Mouse (Mus musculus): ENCODE data around the gene Ctdsp1. TPM values are rescaled to one million over a fixed set of nuclear protein-coding genes. Genes with fewer than 3 reads are reported as not detected.

Ctdsp1 gene
- polyA plus RNA-seq, 1 experiment from 2014 or later: 45.2 TPM

GRCm38 (mm10) chr1:74370040-74370439 lies 21.3 kb upstream of the Ctdsp1 start:
- no peak for TF ChIP-seq CTCF (IDR thresholded peaks at IDR 0.05; ENCODE audit: low read depth)

GRCm38 (mm10) chr1:74373372-74373771 lies 17.9 kb upstream of the Ctdsp1 start:
- no peak for DNase-seq (ENCODE audit: low spot score)
- H3K9me3 ChIP-seq (ENCODE audit: control insufficient read depth, low read length): no peaks in the 10 kb centered on the region
- no peak overlapping the region for H3K9ac ChIP-seq (ENCODE audit: low read length)
- no peaks in the 10 kb centered on the region for H3K27me3 ChIP-seq (ENCODE audit: control insufficient read depth, insufficient read depth, low read length)
- WGBS: 67% methylated on average over 4 of the region's 4 CpGs
- H3K36me3 ChIP-seq (ENCODE audit: control insufficient read depth, insufficient read depth, low read length): no peaks in the 10 kb centered on the region
- TF ChIP-seq EP300 (optimal IDR thresholded peaks at IDR 0.05) (no peak), CTCF (IDR thresholded peaks at IDR 0.05; ENCODE audit: low read depth) (no peak)
- H3K4me1 ChIP-seq (replicated peaks; ENCODE audit: control insufficient read depth, insufficient read depth): no peaks in the 10 kb centered on the region
- no peak overlapping the region for H3K4me2 ChIP-seq (replicated peaks; ENCODE audit: low read depth)
- no peak overlapping the region for H3K27ac ChIP-seq (replicated peaks)
- ATAC-seq (ENCODE audit: low FRiP score, low TSS enrichment): no peak
- no peak overlapping the region for H3K4me3 ChIP-seq (ENCODE audit: low read depth, low read length)

More at GRCm38 (mm10) chr1:74370040-74370439, 21.3 kb upstream of the Ctdsp1 start:
- no peaks in the 10 kb centered on the region for H3K36me3 ChIP-seq (ENCODE audit: control insufficient read depth, insufficient read depth, low read length)
- no peaks in the 10 kb centered on the region for H3K27me3 ChIP-seq (ENCODE audit: control insufficient read depth, insufficient read depth, low read length)
- H3K4me1 ChIP-seq (replicated peaks; ENCODE audit: control insufficient read depth, insufficient read depth): no peaks in the 10 kb centered on the region
- DNase-seq (ENCODE audit: low spot score) (no peak), ATAC-seq (ENCODE audit: low FRiP score, low TSS enrichment) (no peak)
- no peak overlapping the region for H3K9ac ChIP-seq (ENCODE audit: low read length)
- 42% methylated on average over 4 of the region's 4 CpGs for WGBS
- no peaks in the 10 kb centered on the region for H3K9me3 ChIP-seq (ENCODE audit: control insufficient read depth, low read length)
- no peak overlapping the region for H3K27ac ChIP-seq (replicated peaks)
- no peak overlapping the region for H3K4me3 ChIP-seq (ENCODE audit: low read depth, low read length)
- no peak overlapping the region for H3K4me2 ChIP-seq (replicated peaks; ENCODE audit: low read depth)

- Histone ChIP-seq H3K27ac (replicated peaks) (no peak within 1 kb of the TSS), H3K36me3 (ENCODE audit: control insufficient read depth, insufficient read depth, low read length) (no peaks in the 10 kb centered on the region), H3K27me3 (ENCODE audit: control insufficient read depth, insufficient read depth, low read length) (no peaks in the 10 kb centered on the region), H3K4me2 (replicated peaks; ENCODE audit: low read depth) (no peak within 1 kb of the TSS), H3K4me1 (replicated peaks; ENCODE audit: control insufficient read depth, insufficient read depth) (no peaks in the 10 kb centered on the region), H3K4me3 (ENCODE audit: low read depth, low read length) (no peak within 1 kb of the TSS), H3K9me3 (ENCODE audit: control insufficient read depth, low read length) (no peaks in the 10 kb centered on the region), H3K9ac (ENCODE audit: low read length) (no peak within 1 kb of the TSS)
- 76% methylated on average over 8 of the region's 8 CpGs for WGBS
- DNase-seq (ENCODE audit: low spot score) (no peak), ATAC-seq (ENCODE audit: low FRiP score, low TSS enrichment) (no peak)
- TF ChIP-seq CTCF (IDR thresholded peaks at IDR 0.05; ENCODE audit: low read depth) (no peak), EP300 (optimal IDR thresholded peaks at IDR 0.05) (no peak)
Measured at GRCm38 (mm10) chr1:74374980-74375379, 16.3 kb upstream of the Ctdsp1 start, which contains the start of gene Slc11a1. Gene Slc11a1, plus strand, starts transcription at chr1:74375195.

GRCm38 (mm10) chr1:74375561-74375960 lies 15.7 kb upstream of the Ctdsp1 start:
- 76% methylated on average over 10 of the region's 10 CpGs for WGBS
- H3K36me3 ChIP-seq (ENCODE audit: control insufficient read depth, insufficient read depth, low read length): no peaks in the 10 kb centered on the region
- no peak overlapping the region for H3K9ac ChIP-seq (ENCODE audit: low read length)
- H3K27me3 ChIP-seq (ENCODE audit: control insufficient read depth, insufficient read depth, low read length): no peaks in the 10 kb centered on the region
- no peak overlapping the region for H3K4me2 ChIP-seq (replicated peaks; ENCODE audit: low read depth)
- no peak overlapping the region for H3K27ac ChIP-seq (replicated peaks)
- DNase-seq (ENCODE audit: low spot score) (no peak), ATAC-seq (ENCODE audit: low FRiP score, low TSS enrichment) (no peak)
- no peak overlapping the region for H3K4me3 ChIP-seq (ENCODE audit: low read depth, low read length)
- TF ChIP-seq CTCF (IDR thresholded peaks at IDR 0.05; ENCODE audit: low read depth) (no peak), EP300 (optimal IDR thresholded peaks at IDR 0.05) (no peak)
- H3K9me3 ChIP-seq (ENCODE audit: control insufficient read depth, low read length): no peaks in the 10 kb centered on the region
- H3K4me1 ChIP-seq (replicated peaks; ENCODE audit: control insufficient read depth, insufficient read depth): no peaks in the 10 kb centered on the region

GRCm38 (mm10) chr1:74376396-74376795 lies 14.9 kb upstream of the Ctdsp1 start:
- H3K9ac ChIP-seq (ENCODE audit: low read length): no peak overlapping the region
- ATAC-seq (ENCODE audit: low FRiP score, low TSS enrichment) (no peak), DNase-seq (ENCODE audit: low spot score) (no peak)
- H3K4me1 ChIP-seq (replicated peaks; ENCODE audit: control insufficient read depth, insufficient read depth): no peaks in the 10 kb centered on the region
- no peak overlapping the region for H3K4me3 ChIP-seq (ENCODE audit: low read depth, low read length)
- H3K4me2 ChIP-seq (replicated peaks; ENCODE audit: low read depth): no peak overlapping the region
- H3K27me3 ChIP-seq (ENCODE audit: control insufficient read depth, insufficient read depth, low read length): no peaks in the 10 kb centered on the region
- TF ChIP-seq EP300 (optimal IDR thresholded peaks at IDR 0.05): no peak
- H3K27ac ChIP-seq (replicated peaks): no peak overlapping the region
- no peaks in the 10 kb centered on the region for H3K36me3 ChIP-seq (ENCODE audit: control insufficient read depth, insufficient read depth, low read length)
- WGBS: 61% methylated on average over 4 of the region's 4 CpGs
- no peaks in the 10 kb centered on the region for H3K9me3 ChIP-seq (ENCODE audit: control insufficient read depth, low read length)

- Histone ChIP-seq H3K9me3 (ENCODE audit: control insufficient read depth, low read length) (no peaks in the 10 kb centered on the region), H3K27ac (replicated peaks) (no peak overlapping the region), H3K36me3 (ENCODE audit: control insufficient read depth, insufficient read depth, low read length) (no peaks in the 10 kb centered on the region), H3K4me1 (replicated peaks; ENCODE audit: control insufficient read depth, insufficient read depth) (no peaks in the 10 kb centered on the region), H3K9ac (ENCODE audit: low read length) (no peak overlapping the region), H3K27me3 (ENCODE audit: control insufficient read depth, insufficient read depth, low read length) (no peaks in the 10 kb centered on the region), H3K4me3 (ENCODE audit: low read depth, low read length) (no peak overlapping the region), H3K4me2 (replicated peaks; ENCODE audit: low read depth) (no peak overlapping the region)
- TF ChIP-seq CTCF (IDR thresholded peaks at IDR 0.05; ENCODE audit: low read depth) (no peak), EP300 (optimal IDR thresholded peaks at IDR 0.05) (no peak)
- no peak for ATAC-seq (ENCODE audit: low FRiP score, low TSS enrichment)
- DNase-seq (ENCODE audit: low spot score): no peak
- WGBS: 69% methylated on average over 7 of the region's 7 CpGs
Measured at GRCm38 (mm10) chr1:74379058-74379504, 12.2 kb upstream of the Ctdsp1 start.

Data from stomach, postnatal 0 days (tissue).